Mouse (Mus musculus) forebrain, embryonic 14.5 days (tissue): ENCODE results near the gene Zfp553. TPM values are rescaled to one million over a fixed set of nuclear protein-coding genes. Genes with fewer than 3 reads are reported as not detected.
A peak's percentile ranks its signal among the peaks of the same experiment; 100 is the strongest.

Experiments
- ATAC-seq: fragments of 200-750 bp; cut with Nextera tagmentation; 2 replicates; pipeline ENCODE4 v1.8.0; 2017; ENCODE audit warnings: mild to moderate bottlenecking, moderate library complexity
- DNase-seq: peaks from one replicate; pipeline ENCODE4 v3.0.0-alpha.2; 2015; ENCODE audit warnings: low spot score
- H3K27ac ChIP-seq: fragments of 300-500 bp; sonication (generic); 2 replicates; pipeline ENCODE4 v1.5.1; 2014; ENCODE audit warnings: low read depth, mild to moderate bottlenecking, control low read depth, low read length, moderate library complexity
- H3K27me3 ChIP-seq: fragments of 300-500 bp; sonication (generic); replicated peaks from 2 replicates; pipeline ENCODE4 v1.6.1; 2014; ENCODE audit warnings: low read length, control low read depth, mixed read lengths; ENCODE audit not compliant: control insufficient read depth, insufficient read depth
- H3K36me3 ChIP-seq: fragments of 300-500 bp; sonication (generic); 2 replicates; pipeline ENCODE4 v1.6.1; 2014; ENCODE audit warnings: low read length, control low read depth; ENCODE audit not compliant: control insufficient read depth, insufficient read depth
- H3K4me1 ChIP-seq: fragments of 300-500 bp; sonication (generic); 2 replicates; pipeline ENCODE4 v1.6.1; 2014; ENCODE audit warnings: antibody characterized with exemption, low read length, control low read depth; ENCODE audit not compliant: control insufficient read depth, insufficient read depth
- H3K4me2 ChIP-seq: fragments of 300-500 bp; sonication (generic); 2 replicates; pipeline ENCODE4 v1.6.1; 2014; ENCODE audit warnings: mild to moderate bottlenecking, control low read depth, low read length
- H3K4me3 ChIP-seq: fragments of 300-500 bp; sonication (generic); 2 replicates; pipeline ENCODE4 v1.5.1; 2014; ENCODE audit warnings: low read depth, low read length, control low read depth
- H3K9ac ChIP-seq: fragments of 300-500 bp; sonication (generic); 2 replicates; pipeline ENCODE4 v1.6.1; 2014; ENCODE audit warnings: mild to moderate bottlenecking, low read length, control low read depth, moderate library complexity
- H3K9me3 ChIP-seq: fragments of 300-500 bp; sonication (generic); replicated peaks from 2 replicates; pipeline ENCODE4 v1.6.1; 2016; ENCODE audit warnings: low read length, control low read depth, mixed read lengths; ENCODE audit not compliant: control insufficient read depth
- WGBS: fragments of 180-500 bp; shearing (Covaris S2); extraction: QIAGEN DNeasy Blood & Tissue Kit; methylation state at CpG from one replicate; pipeline ENCODE4 v1.1.7; 2014; 5-methylcytosine and 5-hydroxymethylcytosine counted together
- polyA plus RNA-seq: library from polyadenylated mRNA; unstranded; fragments of >200 nt; fragmentation: Nextera tagmentation; extraction: Ambion mirVana; gene quantifications from 2 replicates; pipeline ENCODE4 v1.2.1, GENCODE M21; 2014

Gene Zfp553
- polyA plus RNA-seq, 1 experiment from 2014 or later, result 29.4 TPM

- no peak overlapping the region for H3K4me2 ChIP-seq
- H3K9me3 ChIP-seq, result no peaks in the 10 kb centered on the region
- H3K9ac ChIP-seq, result no peak overlapping the region
- DNase-seq (no peak), ATAC-seq (no peak)
- peaks cover 6% of the 10 kb centered on the region; the same call in 1 of the 2 replicates for H3K36me3 ChIP-seq
- no peaks in the 10 kb centered on the region for H3K4me1 ChIP-seq
- WGBS, result 98% methylated on average over 6 of the region's 6 CpGs
- H3K27me3 ChIP-seq, result no peaks in the 10 kb centered on the region
- H3K4me3 ChIP-seq, result no peak overlapping the region
- H3K27ac ChIP-seq, result no peak overlapping the region
Measured at GRCm38 (mm10) chr7:127224616-127225015, 8.2 kb upstream of the Zfp553 start.

DNA sequence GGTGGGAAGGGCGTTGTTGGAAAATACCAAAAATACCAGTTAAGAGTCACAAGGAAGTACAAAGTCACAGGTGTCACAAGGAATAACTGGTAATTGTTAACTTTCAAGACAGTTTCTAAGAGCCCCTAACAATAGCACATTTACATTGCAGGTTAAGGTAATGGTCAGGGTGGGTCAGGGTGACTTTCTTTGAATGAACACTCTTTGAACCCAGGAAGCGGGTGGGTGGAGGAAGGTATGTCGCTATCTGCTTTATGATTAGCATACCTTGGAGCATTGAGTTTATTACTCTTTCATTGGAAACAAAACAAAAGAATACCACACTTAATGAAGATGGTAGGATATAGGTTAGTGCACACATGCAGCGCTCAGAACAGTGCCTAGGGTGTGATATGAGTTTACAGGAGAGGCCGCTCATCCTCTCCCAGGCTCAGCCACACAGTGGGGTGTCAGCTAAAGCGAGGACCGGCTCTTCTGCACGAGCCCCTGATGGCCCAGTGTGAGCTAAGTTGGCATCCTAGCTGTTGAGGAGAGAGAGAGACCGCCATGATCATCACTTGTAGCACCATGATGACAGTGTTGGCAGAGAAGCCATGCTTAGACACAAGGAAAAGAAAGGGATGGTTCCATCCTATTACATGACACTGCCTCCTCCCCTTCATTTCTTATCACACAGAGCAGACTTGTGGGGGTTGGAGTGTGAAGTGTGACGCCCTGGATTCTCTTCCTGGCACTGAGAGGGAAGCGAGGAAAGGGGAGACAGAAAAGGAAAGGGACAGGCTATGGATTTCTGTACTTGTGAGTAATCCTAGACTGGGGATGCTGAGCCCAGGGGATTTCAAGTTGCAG, 7.5 kb upstream of the Zfp553 start:
- H3K27ac ChIP-seq, result no peak overlapping the region
- no peaks in the 10 kb centered on the region for H3K27me3 ChIP-seq
- H3K9ac ChIP-seq, result no peak overlapping the region
- no peak for ATAC-seq
- DNase-seq, result no peak
- H3K4me2 ChIP-seq, result no peak overlapping the region
- peaks cover 5% of the 10 kb centered on the region for H3K4me1 ChIP-seq
- WGBS, result 91% methylated on average over 11 of the region's 11 CpGs
- H3K36me3 ChIP-seq, result peaks cover 12% of the 10 kb centered on the region; the same call in 1 of the 2 replicates
- no peak overlapping the region for H3K4me3 ChIP-seq
- no peaks in the 10 kb centered on the region for H3K9me3 ChIP-seq

DNA sequence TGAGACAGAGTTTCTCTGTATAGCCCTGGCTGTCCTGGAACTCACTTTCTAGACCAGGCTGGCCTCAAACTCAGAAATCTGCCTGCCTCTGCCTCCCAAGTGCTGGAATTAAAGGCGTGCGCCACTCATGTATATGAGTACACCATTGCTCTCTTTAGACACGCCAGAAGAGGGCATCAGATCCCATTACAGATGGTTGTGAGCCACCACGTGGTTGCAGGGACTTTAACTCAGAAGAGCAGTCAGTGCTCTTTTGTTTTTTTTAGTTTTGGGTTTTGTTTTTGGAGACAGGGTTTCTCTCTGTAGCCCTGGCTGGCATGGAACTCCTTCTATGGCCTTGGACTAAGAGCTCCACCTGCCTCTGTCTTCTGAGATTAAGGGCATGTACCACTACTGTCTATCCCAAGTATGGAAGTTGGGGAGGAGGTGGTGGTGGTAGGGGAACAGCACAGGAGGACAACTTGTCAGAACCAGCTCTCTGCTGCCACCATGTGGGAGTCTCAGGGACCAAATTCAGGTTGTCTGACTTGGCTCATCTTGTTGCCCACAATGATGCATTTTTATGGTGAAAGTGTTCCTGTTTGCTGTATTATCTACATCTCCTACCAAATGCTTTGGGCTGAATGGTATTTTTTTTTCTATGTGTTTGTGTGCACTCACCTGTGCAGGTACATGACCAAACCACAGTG, 4.1 kb upstream of the Zfp553 start:
- no peak for ATAC-seq
- Histone ChIP-seq H3K27me3 (no peaks in the 10 kb centered on the region), H3K9ac (no peak overlapping the region), H3K4me3 (no peak overlapping the region), H3K4me2 (no peak overlapping the region), H3K9me3 (no peaks in the 10 kb centered on the region), H3K36me3 (peaks cover 18% of the 10 kb centered on the region), H3K27ac (no peak overlapping the region), H3K4me1 (peaks cover 18% of the 10 kb centered on the region)
- DNase-seq, result peak; percentile 83
- WGBS, result 71% methylated on average over 4 of the region's 4 CpGs

DNA sequence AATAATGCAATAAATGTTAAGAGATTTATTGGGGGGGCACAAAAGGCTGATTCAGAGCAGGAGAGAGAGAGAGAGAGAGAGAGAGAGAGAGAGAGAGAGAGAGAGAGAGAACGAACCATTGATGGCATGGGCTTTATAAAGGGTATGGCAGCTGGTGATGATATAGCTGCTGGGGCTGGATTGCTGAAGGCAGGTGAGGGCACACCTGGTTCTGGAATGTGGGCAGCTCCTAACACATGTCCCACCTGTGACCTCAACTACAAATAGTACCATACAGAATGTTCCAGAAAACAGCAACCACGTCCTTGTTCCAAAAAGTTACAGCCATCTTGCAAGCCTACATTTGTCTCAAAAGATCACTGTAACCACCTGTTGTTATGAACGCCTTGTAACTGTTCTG, 1.5 kb upstream of the Zfp553 start:
- Histone ChIP-seq H3K9me3 (no peaks in the 10 kb centered on the region), H3K36me3 (peaks cover 33% of the 10 kb centered on the region), H3K4me1 (peaks cover 25% of the 10 kb centered on the region), H3K27ac (peak overlapping the region; percentile 34; the same call in 1 of the 2 replicates), H3K4me2 (peak overlapping the region; percentile 92), H3K9ac (peak overlapping the region; percentile 97), H3K27me3 (no peaks in the 10 kb centered on the region), H3K4me3 (peak overlapping the region; percentile 96)
- ATAC-seq, result no peak
- no peak for DNase-seq
- 57% methylated on average over 3 of the region's 3 CpGs for whole genome bisulfite sequencing

DNA sequence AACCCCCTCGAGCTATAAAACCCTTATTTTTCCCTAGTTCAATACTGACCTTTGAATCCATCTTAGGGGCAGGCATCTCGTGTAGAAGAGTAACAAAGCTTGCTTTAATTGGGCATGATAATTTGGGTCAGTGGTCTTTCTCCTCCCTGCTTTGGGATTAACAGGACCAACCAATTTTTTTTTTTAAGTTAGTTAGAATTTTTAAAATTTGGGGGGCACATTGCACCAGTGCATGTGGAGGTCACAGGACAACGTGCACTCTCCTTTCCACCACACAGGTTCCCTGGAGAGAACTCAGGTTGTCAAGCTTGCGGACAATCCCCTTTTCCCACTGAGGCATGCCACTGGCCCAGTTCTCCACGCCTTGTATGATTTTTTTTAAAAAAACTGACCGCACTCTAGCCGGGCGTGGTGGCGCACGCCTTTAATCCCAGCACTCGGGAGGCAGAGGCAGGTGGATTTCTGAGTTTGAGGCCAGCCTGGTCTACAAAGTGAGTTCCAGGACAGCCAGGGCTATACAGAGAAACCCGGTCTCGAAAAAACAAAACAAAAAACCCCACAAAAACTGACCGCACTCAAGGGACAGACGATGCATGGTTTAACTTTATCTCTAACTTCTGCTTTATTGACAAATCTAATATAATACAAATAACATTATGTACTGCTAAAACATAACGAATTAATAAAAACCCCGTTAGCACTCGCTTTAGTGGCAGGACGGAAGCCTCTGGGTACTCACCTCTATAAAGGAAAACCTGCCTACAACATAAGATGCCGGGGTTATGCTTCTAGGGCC, 837 bp upstream of the Zfp553 start:
- DNase-seq (no peak), ATAC-seq (no peak)
- peak overlapping the region; percentile 97 for H3K9ac ChIP-seq
- peak overlapping the region; percentile 96 for H3K4me3 ChIP-seq
- H3K27ac ChIP-seq, result peak overlapping the region; percentile 99
- peaks cover 25% of the 10 kb centered on the region for H3K4me1 ChIP-seq
- WGBS, result 3% methylated on average over 20 of the region's 20 CpGs
- peak overlapping the region; percentile 92 for H3K4me2 ChIP-seq
- H3K36me3 ChIP-seq, result peaks cover 40% of the 10 kb centered on the region
- H3K9me3 ChIP-seq, result no peaks in the 10 kb centered on the region
- H3K27me3 ChIP-seq, result no peaks in the 10 kb centered on the region

GRCm38 (mm10) chr7:127233368-127233749, 498 bp downstream of the Zfp553 start:
- 0% methylated on average over 27 of the region's 27 CpGs for WGBS
- DNase-seq (peak; percentile 50), ATAC-seq (peak; percentile 47)
- no peaks in the 10 kb centered on the region for H3K27me3 ChIP-seq
- H3K9me3 ChIP-seq, result no peaks in the 10 kb centered on the region
- H3K4me3 ChIP-seq, result peak overlapping the region; percentile 96
- H3K9ac ChIP-seq, result peak overlapping the region; percentile 97
- H3K27ac ChIP-seq, result peak overlapping the region; percentile 99
- H3K4me1 ChIP-seq, result peaks cover 25% of the 10 kb centered on the region
- peak overlapping the region; percentile 92 for H3K4me2 ChIP-seq
- H3K36me3 ChIP-seq, result peaks cover 53% of the 10 kb centered on the region

DNA sequence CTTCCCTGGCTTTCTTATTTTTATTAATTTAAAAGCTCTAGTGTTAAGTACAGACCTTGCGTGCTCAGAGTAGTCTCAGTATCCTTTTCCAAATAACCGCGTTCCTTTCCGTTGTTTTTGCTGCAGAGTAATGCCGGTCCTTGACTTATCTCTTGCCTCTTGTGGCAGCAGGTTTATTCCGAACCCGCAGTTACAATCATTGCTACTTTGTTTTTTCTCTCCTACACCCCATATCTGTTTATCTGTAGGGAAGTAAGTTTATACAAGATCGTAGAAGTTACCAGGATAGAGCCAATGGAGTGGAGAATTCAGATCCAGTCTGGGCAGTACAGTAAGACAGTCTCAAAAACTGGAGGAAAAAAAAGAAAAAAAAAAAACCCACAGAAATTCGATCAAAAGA, 904 bp downstream of the Zfp553 start:
- Histone ChIP-seq H3K4me3 (peak overlapping the region; percentile 96), H3K27ac (peak overlapping the region; percentile 99), H3K27me3 (no peaks in the 10 kb centered on the region), H3K9ac (peak overlapping the region; percentile 97), H3K4me2 (peak overlapping the region; percentile 92), H3K36me3 (peaks cover 57% of the 10 kb centered on the region), H3K4me1 (peaks cover 25% of the 10 kb centered on the region), H3K9me3 (no peaks in the 10 kb centered on the region)
- no peak for DNase-seq
- ATAC-seq, result no peak
- 5% methylated on average over 9 of the region's 9 CpGs for WGBS

DNA sequence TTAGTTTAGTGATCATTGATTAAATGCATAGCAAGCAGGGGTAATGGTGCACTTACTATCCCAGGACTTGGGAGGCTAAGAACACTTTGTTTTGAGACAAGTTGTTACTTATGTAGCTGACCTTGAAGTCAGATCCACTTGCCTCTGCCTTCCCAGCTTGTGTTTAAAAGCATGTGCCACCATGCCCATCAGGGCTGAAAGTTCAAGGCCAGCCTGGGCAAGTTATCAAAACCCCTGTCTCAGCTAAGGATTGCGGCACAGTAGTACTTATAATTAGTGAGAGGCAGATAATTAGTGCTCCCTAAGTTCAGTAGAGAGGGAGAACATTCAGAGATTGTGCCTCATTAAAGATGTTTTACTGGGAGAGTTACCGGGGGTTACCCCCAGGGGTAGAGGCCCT, 1.9 kb downstream of the Zfp553 start:
- Histone ChIP-seq H3K9me3 (no peaks in the 10 kb centered on the region), H3K4me2 (peak overlapping the region; percentile 92), H3K4me3 (peak overlapping the region; percentile 96; the same call in 1 of the 2 replicates), H3K36me3 (peaks cover 55% of the 10 kb centered on the region), H3K4me1 (peaks cover 25% of the 10 kb centered on the region), H3K27ac (no peak overlapping the region), H3K27me3 (no peaks in the 10 kb centered on the region), H3K9ac (no peak overlapping the region)
- DNase-seq, result no peak
- WGBS, result 56% methylated on average over 2 of the region's 2 CpGs
- no peak for ATAC-seq
